Mouse (Mus musculus): ENCODE results near the gene Mpp6. TPM values are rescaled to one million over a fixed set of nuclear protein-coding genes. Genes with fewer than 3 reads are reported as not detected.

The Mpp6 gene
- 70.7 and 75.4 TPM in 2 replicates for polyA plus RNA-seq (2015; fragmentation: Nextera tagmentation; extraction: Ambion mirVana)

DNA sequence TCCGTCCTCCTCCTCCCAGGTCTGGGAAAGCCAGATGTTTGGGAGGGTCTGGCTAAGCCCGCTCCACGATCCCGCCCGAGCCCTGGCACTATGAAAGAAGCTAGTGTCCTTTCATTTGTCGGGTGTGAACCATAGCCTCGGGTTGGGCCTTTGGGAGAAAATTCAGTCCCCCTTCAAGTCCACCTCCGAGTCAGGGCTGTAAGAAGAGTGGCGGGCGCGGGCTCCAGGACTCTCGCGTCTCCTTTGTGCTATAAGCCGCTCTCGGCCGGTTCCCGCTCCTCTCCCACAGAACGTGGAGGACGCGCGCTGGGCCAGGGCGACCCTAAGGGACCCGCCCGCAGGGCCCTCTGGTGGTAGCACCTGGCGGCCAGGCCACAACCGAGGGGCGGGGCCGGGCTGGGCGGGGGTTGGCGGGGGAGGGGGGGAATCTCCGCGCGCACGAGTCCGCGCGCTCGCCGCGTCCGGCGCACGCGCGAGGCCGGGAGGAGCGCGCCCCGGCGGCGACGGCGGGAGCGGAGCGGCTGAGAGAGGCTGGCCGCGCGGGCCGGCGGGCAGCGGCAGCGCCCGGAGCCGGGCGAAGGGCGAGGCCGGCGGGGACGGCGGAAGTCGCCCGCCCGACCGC is at the start of gene Mpp6:
TSS of gene Mpp6 (plus strand) at position 485 of the 622 bp plus-strand sequence.
- no peaks in the 10 kb centered on the region for H3K9me3 ChIP-seq (replicated peaks; ENCODE audit: control insufficient read depth, low read length)
- WGBS, result under 1% methylated on average over 66 of the region's 74 CpGs
- peak within 1 kb of the TSS; percentile 93 for H3K9ac ChIP-seq (ENCODE audit: low read length)
- peak within 1 kb of the TSS; percentile 95 for H3K4me2 ChIP-seq (ENCODE audit: low read depth, low read length)
- ATAC-seq (replicated peaks; ENCODE audit: extremely low read depth, insufficient read depth, low FRiP score), result peak; percentile 93
- no peaks in the 10 kb centered on the region for H3K27me3 ChIP-seq (ENCODE audit: control insufficient read depth, insufficient read depth, low read length)
- H3K4me3 ChIP-seq (ENCODE audit: low read length), result peak within 1 kb of the TSS; percentile 93
- H3K4me1 ChIP-seq (ENCODE audit: control insufficient read depth, insufficient read depth, low read length), result peaks cover 5% of the 10 kb centered on the region
- H3K27ac ChIP-seq (ENCODE audit: low read length), result peak within 1 kb of the TSS; percentile 92
- no peaks in the 10 kb centered on the region for H3K36me3 ChIP-seq (ENCODE audit: control insufficient read depth, insufficient read depth)

DNA sequence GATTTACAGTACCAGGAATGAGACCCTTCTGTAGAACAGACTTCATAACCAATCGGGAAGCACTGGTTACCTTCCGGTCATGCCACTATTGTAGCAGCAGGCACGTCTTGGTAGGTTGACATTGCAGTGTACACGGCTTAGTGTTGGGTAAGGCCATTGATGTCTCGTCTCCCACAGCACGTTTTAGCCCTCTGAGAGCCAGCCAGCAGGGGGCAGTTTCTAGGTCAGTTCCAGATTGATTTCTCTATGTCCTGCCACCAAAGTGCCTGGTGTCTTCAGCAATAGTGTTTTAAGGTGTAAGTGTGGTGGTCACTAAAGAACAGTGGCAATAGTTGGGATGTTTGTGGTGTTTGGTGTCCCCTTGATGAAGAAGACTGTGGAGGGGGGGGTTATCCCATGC is 43.9 kb upstream of the Mpp6 start:
- Histone ChIP-seq H3K9me3 (replicated peaks; ENCODE audit: control insufficient read depth, low read length) (no peaks in the 10 kb centered on the region), H3K27me3 (ENCODE audit: control insufficient read depth, insufficient read depth, low read length) (no peaks in the 10 kb centered on the region), H3K9ac (ENCODE audit: low read length) (no peak overlapping the region), H3K4me2 (ENCODE audit: low read depth, low read length) (no peak overlapping the region), H3K4me1 (ENCODE audit: control insufficient read depth, insufficient read depth, low read length) (no peaks in the 10 kb centered on the region), H3K27ac (ENCODE audit: low read length) (no peak overlapping the region), H3K36me3 (ENCODE audit: control insufficient read depth, insufficient read depth) (no peaks in the 10 kb centered on the region), H3K4me3 (ENCODE audit: low read length) (no peak overlapping the region)
- ATAC-seq (replicated peaks; ENCODE audit: extremely low read depth, insufficient read depth, low FRiP score), result no peak
- 87% methylated on average over 6 of the region's 6 CpGs for WGBS

DNA sequence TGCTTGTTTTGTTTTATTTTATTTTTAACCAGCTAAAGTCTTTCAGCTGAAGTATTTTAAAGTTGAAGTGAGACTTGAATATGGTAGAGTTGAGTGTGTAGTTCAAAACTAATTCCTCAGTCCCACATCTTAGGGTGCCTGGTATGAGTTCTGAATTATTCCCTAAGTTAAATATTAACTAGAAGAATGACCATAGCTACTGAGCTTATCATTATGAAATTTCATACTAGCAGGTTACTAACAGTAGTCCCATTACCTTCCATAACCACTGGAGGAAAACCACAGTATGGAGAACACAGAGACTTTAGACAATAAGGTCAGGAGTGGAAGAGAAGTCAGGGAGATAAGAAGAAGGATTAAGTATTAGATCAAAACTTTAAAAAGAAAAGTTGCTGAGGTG is 41.6 kb upstream of the Mpp6 start:
- Histone ChIP-seq H3K4me3 (ENCODE audit: low read length) (no peak overlapping the region), H3K9me3 (replicated peaks; ENCODE audit: control insufficient read depth, low read length) (no peaks in the 10 kb centered on the region), H3K4me2 (ENCODE audit: low read depth, low read length) (no peak overlapping the region), H3K4me1 (ENCODE audit: control insufficient read depth, insufficient read depth, low read length) (no peaks in the 10 kb centered on the region), H3K27me3 (ENCODE audit: control insufficient read depth, insufficient read depth, low read length) (no peaks in the 10 kb centered on the region), H3K9ac (ENCODE audit: low read length) (no peak overlapping the region), H3K36me3 (ENCODE audit: control insufficient read depth, insufficient read depth) (no peaks in the 10 kb centered on the region), H3K27ac (ENCODE audit: low read length) (no peak overlapping the region)
- no peak for ATAC-seq (replicated peaks; ENCODE audit: extremely low read depth, insufficient read depth, low FRiP score)

DNA sequence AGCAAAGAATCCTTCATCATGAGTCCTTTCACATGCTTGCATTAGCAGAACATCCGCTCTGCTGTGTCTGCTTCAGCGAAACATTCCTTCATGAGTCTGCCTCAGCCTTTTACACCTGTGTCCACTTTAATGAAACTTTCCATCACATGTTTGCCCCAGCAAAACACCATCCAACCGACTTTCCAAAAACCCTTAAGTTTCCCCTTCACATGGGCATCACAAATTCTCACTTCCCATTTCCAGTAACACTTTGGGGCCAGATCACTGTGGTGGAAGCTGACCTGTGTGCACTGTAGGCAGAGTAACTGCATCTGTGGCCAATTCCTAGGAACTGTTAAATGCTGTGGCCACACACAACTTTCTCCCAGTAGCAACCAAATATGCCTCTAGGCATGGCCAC is 34.8 kb upstream of the Mpp6 start:
- Histone ChIP-seq H3K4me3 (ENCODE audit: low read length) (no peak overlapping the region), H3K36me3 (ENCODE audit: control insufficient read depth, insufficient read depth) (no peaks in the 10 kb centered on the region), H3K4me1 (ENCODE audit: control insufficient read depth, insufficient read depth, low read length) (no peaks in the 10 kb centered on the region), H3K27ac (ENCODE audit: low read length) (no peak overlapping the region), H3K27me3 (ENCODE audit: control insufficient read depth, insufficient read depth, low read length) (no peaks in the 10 kb centered on the region), H3K9ac (ENCODE audit: low read length) (no peak overlapping the region), H3K4me2 (ENCODE audit: low read depth, low read length) (no peak overlapping the region), H3K9me3 (replicated peaks; ENCODE audit: control insufficient read depth, low read length) (no peaks in the 10 kb centered on the region)
- 77% methylated on average over 3 of the region's 3 CpGs for WGBS
- ATAC-seq (replicated peaks; ENCODE audit: extremely low read depth, insufficient read depth, low FRiP score), result no peak

- Histone ChIP-seq H3K4me3 (ENCODE audit: low read length) (no peak overlapping the region), H3K4me1 (ENCODE audit: control insufficient read depth, insufficient read depth, low read length) (no peaks in the 10 kb centered on the region), H3K9me3 (replicated peaks; ENCODE audit: control insufficient read depth, low read length) (no peaks in the 10 kb centered on the region), H3K36me3 (ENCODE audit: control insufficient read depth, insufficient read depth) (no peaks in the 10 kb centered on the region), H3K9ac (ENCODE audit: low read length) (no peak overlapping the region), H3K27ac (ENCODE audit: low read length) (no peak overlapping the region), H3K27me3 (ENCODE audit: control insufficient read depth, insufficient read depth, low read length) (no peaks in the 10 kb centered on the region), H3K4me2 (ENCODE audit: low read depth, low read length) (no peak overlapping the region)
- 65% methylated on average over 2 of the region's 2 CpGs for WGBS
- ATAC-seq (replicated peaks; ENCODE audit: extremely low read depth, insufficient read depth, low FRiP score), result no peak
These were observed 33.6 kb upstream of the Mpp6 start for GRCm38 (mm10) chr6:50076473-50076872.

DNA sequence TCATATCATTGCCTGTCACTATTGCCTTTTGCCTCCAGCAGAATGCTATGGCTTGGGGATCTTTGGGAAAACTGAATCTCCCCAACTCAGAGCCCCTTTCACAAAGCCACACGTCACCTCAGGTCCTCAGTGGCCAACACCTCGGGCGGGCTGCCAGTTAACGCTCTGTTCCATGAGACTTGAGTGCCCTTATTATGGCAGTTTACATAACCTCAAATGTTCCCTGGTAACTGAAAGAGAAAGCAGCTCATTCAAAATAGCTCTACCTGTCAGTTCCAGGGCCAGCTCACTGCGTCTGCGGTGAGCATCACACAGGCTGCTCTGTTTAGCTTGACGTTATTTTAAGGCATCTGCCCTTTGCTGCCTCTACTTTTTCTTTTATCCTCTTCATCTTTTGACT is 29.6 kb upstream of the Mpp6 start:
- H3K9me3 ChIP-seq (replicated peaks; ENCODE audit: control insufficient read depth, low read length), result no peaks in the 10 kb centered on the region
- WGBS, result 64% methylated on average over 7 of the region's 7 CpGs
- H3K4me2 ChIP-seq (ENCODE audit: low read depth, low read length), result no peak overlapping the region
- no peak overlapping the region for H3K9ac ChIP-seq (ENCODE audit: low read length)
- H3K27ac ChIP-seq (ENCODE audit: low read length), result no peak overlapping the region
- no peak for ATAC-seq (replicated peaks; ENCODE audit: extremely low read depth, insufficient read depth, low FRiP score)
- H3K4me1 ChIP-seq (ENCODE audit: control insufficient read depth, insufficient read depth, low read length), result no peaks in the 10 kb centered on the region
- H3K27me3 ChIP-seq (ENCODE audit: control insufficient read depth, insufficient read depth, low read length), result no peaks in the 10 kb centered on the region
- no peak overlapping the region for H3K4me3 ChIP-seq (ENCODE audit: low read length)
- H3K36me3 ChIP-seq (ENCODE audit: control insufficient read depth, insufficient read depth), result no peaks in the 10 kb centered on the region

DNA sequence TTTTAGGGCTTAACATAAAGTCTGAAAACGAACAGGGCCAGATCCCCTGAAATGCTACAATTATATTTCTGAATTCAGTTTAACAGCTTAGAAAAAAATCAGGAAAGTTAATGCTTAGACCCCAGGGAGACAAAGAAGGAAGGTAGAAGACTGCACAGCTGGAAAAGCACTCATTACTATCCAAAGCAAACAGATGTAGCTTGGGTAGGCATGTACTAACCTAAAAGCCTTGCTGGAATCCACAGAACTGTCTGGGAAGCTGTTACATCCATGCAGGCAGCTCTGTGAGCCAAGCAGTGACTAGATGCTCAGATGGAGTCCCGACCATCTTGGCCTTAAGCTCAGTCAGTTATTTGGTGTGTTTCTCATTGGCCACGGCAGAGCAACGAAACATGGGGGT is 24.8 kb upstream of the Mpp6 start:
- Histone ChIP-seq H3K9ac (ENCODE audit: low read length) (no peak overlapping the region), H3K4me2 (ENCODE audit: low read depth, low read length) (no peak overlapping the region), H3K4me3 (ENCODE audit: low read length) (no peak overlapping the region), H3K9me3 (replicated peaks; ENCODE audit: control insufficient read depth, low read length) (no peaks in the 10 kb centered on the region), H3K27ac (ENCODE audit: low read length) (no peak overlapping the region), H3K4me1 (ENCODE audit: control insufficient read depth, insufficient read depth, low read length) (0 out of 2 replicates have a peak, but pooled peaks cover 1% of the 10 kb centered on the region), H3K36me3 (ENCODE audit: control insufficient read depth, insufficient read depth) (no peaks in the 10 kb centered on the region), H3K27me3 (ENCODE audit: control insufficient read depth, insufficient read depth, low read length) (no peaks in the 10 kb centered on the region)
- WGBS, result 58% methylated on average over 4 of the region's 4 CpGs
- ATAC-seq (replicated peaks; ENCODE audit: extremely low read depth, insufficient read depth, low FRiP score), result no peak

DNA sequence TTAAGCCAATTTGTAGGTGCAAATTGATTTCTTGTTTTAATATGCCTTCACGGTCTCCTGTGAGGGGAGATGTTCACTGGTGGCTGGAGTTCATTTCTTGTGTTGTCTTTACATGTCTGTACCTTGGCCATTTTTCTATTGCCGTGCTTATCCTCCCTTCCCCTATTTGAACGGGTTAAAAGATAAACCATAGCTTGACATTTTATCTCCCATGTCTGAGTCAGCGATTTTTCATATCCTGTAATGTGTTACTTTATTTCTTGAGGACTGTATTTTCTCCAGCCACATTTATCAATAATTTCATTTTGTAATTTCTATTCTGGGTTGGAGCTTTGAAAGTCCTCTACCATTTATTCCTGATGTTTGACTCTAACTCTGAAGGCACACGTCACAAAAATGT is 20.7 kb upstream of the Mpp6 start:
- Histone ChIP-seq H3K9ac (ENCODE audit: low read length) (no peak overlapping the region), H3K36me3 (ENCODE audit: control insufficient read depth, insufficient read depth) (no peaks in the 10 kb centered on the region), H3K4me1 (ENCODE audit: control insufficient read depth, insufficient read depth, low read length) (peaks cover 9% of the 10 kb centered on the region; the same call in 1 of the 2 replicates), H3K9me3 (replicated peaks; ENCODE audit: control insufficient read depth, low read length) (no peaks in the 10 kb centered on the region), H3K4me3 (ENCODE audit: low read length) (no peak overlapping the region), H3K4me2 (ENCODE audit: low read depth, low read length) (no peak overlapping the region), H3K27me3 (ENCODE audit: control insufficient read depth, insufficient read depth, low read length) (no peaks in the 10 kb centered on the region), H3K27ac (ENCODE audit: low read length) (no peak overlapping the region)
- ATAC-seq (replicated peaks; ENCODE audit: extremely low read depth, insufficient read depth, low FRiP score), result no peak
- 61% methylated on average over 5 of the region's 5 CpGs for WGBS

GRCm38 (mm10) chr6:50090221-50090620 is 19.8 kb upstream of the Mpp6 start:
- H3K4me2 ChIP-seq (ENCODE audit: low read depth, low read length), result no peak overlapping the region
- WGBS, result 44% methylated on average over 7 of the region's 7 CpGs
- H3K27me3 ChIP-seq (ENCODE audit: control insufficient read depth, insufficient read depth, low read length), result no peaks in the 10 kb centered on the region
- ATAC-seq (replicated peaks; ENCODE audit: extremely low read depth, insufficient read depth, low FRiP score), result no peak
- no peaks in the 10 kb centered on the region for H3K36me3 ChIP-seq (ENCODE audit: control insufficient read depth, insufficient read depth)
- H3K4me1 ChIP-seq (ENCODE audit: control insufficient read depth, insufficient read depth, low read length), result peaks cover 9% of the 10 kb centered on the region; the same call in 1 of the 2 replicates
- no peak overlapping the region for H3K4me3 ChIP-seq (ENCODE audit: low read length)
- no peak overlapping the region for H3K9ac ChIP-seq (ENCODE audit: low read length)
- H3K27ac ChIP-seq (ENCODE audit: low read length), result no peak overlapping the region
- no peaks in the 10 kb centered on the region for H3K9me3 ChIP-seq (replicated peaks; ENCODE audit: control insufficient read depth, low read length)
